Mouse (Mus musculus): ENCODE data around the gene Usp43. TPM values are rescaled to one million over a fixed set of nuclear protein-coding genes. Genes with fewer than 3 reads are reported as not detected.

Usp43 gene
- polyA plus RNA-seq (2012; rRNA removed): 6.1 and 7.6 TPM in 2 replicates

- H3K27ac ChIP-seq (ENCODE audit: insufficient read depth, low read length): peak within 1 kb of the TSS; percentile 60
- H3K4me1 ChIP-seq (ENCODE audit: control insufficient read depth, insufficient read depth, low read length): no peaks in the 10 kb centered on the region
- H3K4me3 ChIP-seq (ENCODE audit: insufficient read depth, low read length): peak within 1 kb of the TSS; percentile 40
- TF ChIP-seq CTCF (IDR thresholded peaks at IDR 0.05; ENCODE audit: extremely low read depth, insufficient read depth, low read length): no peak
- no peak for TF ChIP-seq POLR2A (IDR thresholded peaks at IDR 0.05; ENCODE audit: extremely low read depth, insufficient read depth, low read length)
Observed at GRCm38 (mm10) chr11:67921827-67922754, at the start of gene Usp43. Gene Usp43 (minus strand): TSS chr11:67922153.

GRCm38 (mm10) chr11:67967831-67968230 is 45.9 kb upstream of the Usp43 start:
- Histone ChIP-seq H3K27ac (ENCODE audit: insufficient read depth, low read length) (no peak overlapping the region), H3K4me3 (ENCODE audit: insufficient read depth, low read length) (no peak overlapping the region), H3K4me1 (ENCODE audit: control insufficient read depth, insufficient read depth, low read length) (0 out of 2 replicates have a peak, but pooled peaks cover 1% of the 10 kb centered on the region)
- TF ChIP-seq CTCF (IDR thresholded peaks at IDR 0.05; ENCODE audit: extremely low read depth, insufficient read depth, low read length) (no peak), POLR2A (IDR thresholded peaks at IDR 0.05; ENCODE audit: extremely low read depth, insufficient read depth, low read length) (no peak)

DNA sequence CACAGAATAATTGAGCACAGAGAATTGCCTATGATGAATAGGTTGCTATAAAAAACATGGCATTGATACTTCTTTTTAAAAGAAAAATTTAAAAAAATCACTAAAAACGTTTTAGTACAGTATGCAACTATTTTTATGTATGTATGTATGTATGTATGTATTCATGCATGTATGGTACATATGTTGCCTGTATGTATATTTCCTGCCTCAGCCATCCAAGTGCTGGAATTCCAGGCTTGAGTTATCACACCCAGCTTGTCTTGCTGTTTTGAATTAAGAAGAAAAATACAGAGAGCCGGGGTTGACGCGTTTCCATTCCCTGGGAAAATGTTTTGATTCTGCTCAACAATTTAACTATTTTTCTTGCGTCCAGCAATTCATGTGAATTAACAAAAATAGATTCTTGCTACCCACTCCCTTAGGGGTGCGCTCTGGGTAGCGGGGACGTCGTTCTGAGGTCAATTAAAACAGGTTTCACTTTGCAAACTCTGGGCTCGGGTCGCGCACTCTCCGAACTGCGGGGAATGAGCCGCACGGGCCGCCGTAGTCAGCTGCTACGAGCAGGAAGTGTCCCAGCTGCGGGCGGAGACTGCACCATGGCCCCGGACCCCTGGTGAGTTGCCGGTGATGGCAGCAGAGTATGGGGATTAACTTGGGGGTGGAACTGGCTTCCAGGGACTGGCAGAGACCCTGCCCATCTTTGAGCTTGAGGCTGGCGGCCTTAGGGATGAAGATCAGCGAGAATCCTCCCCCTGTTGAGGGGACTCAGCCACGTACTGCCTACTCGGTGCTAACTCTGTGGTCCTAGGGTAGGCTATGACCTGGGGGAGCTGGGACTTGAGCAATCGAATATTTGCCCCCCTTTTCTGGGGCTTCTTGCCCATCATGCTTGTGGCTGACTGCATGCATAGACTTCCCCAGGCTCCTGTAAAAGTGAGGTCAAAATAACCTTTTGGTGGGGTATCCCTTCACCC is 44.2 kb upstream of the Usp43 start, which contains the start of gene Stx8:
Gene Stx8, plus strand, starts transcription at position 289 of the 974 bp plus-strand sequence.
- H3K27ac ChIP-seq (ENCODE audit: insufficient read depth, low read length): no peak within 1 kb of the TSS
- 0 out of 2 replicates have a peak, but pooled peaks cover 1% of the 10 kb centered on the region for H3K4me1 ChIP-seq (ENCODE audit: control insufficient read depth, insufficient read depth, low read length)
- TF ChIP-seq CTCF (IDR thresholded peaks at IDR 0.05; ENCODE audit: extremely low read depth, insufficient read depth, low read length) (no peak), POLR2A (IDR thresholded peaks at IDR 0.05; ENCODE audit: extremely low read depth, insufficient read depth, low read length) (peak; percentile 54; the same call in 1 of the 2 replicates)
- H3K4me3 ChIP-seq (ENCODE audit: insufficient read depth, low read length): peak within 1 kb of the TSS; percentile 86

GRCm38 (mm10) chr11:67965242-67965883 is 43.4 kb upstream of the Usp43 start, which contains the start of gene Cfap52:
Gene Cfap52 (minus strand): TSS chr11:67965651.
- H3K4me3 ChIP-seq (ENCODE audit: insufficient read depth, low read length): peak within 1 kb of the TSS; percentile 86
- no peak within 1 kb of the TSS for H3K27ac ChIP-seq (ENCODE audit: insufficient read depth, low read length)
- TF ChIP-seq POLR2A (IDR thresholded peaks at IDR 0.05; ENCODE audit: extremely low read depth, insufficient read depth, low read length) (no peak), CTCF (IDR thresholded peaks at IDR 0.05; ENCODE audit: extremely low read depth, insufficient read depth, low read length) (no peak)
- 0 out of 2 replicates have a peak, but pooled peaks cover 1% of the 10 kb centered on the region for H3K4me1 ChIP-seq (ENCODE audit: control insufficient read depth, insufficient read depth, low read length)

DNA sequence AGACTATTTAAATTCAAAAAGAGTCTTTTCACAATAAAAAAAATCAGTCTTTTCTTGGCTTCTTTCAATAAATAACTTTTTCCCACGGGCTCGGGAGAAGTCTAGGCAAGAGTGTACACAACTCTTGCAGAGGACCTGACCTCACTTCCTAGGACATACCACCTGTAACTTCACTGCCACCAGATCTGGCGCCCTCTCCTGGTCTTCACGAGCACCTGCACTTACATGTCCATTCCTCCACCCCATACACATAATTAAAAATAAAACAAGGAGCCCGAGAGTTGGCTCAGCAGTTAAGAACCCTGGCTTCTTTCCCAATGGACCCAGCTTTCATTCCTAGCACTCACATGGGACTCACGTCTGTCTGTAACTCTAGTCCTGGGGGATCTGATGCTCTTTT is 42.2 kb upstream of the Usp43 start:
- TF ChIP-seq POLR2A (IDR thresholded peaks at IDR 0.05; ENCODE audit: extremely low read depth, insufficient read depth, low read length): no peak
- TF ChIP-seq CTCF (IDR thresholded peaks at IDR 0.05; ENCODE audit: extremely low read depth, insufficient read depth, low read length): no peak
- H3K27ac ChIP-seq (ENCODE audit: insufficient read depth, low read length): no peak overlapping the region
- 0 out of 2 replicates have a peak, but pooled peaks cover 1% of the 10 kb centered on the region for H3K4me1 ChIP-seq (ENCODE audit: control insufficient read depth, insufficient read depth, low read length)
- no peak overlapping the region for H3K4me3 ChIP-seq (ENCODE audit: insufficient read depth, low read length)

- Histone ChIP-seq H3K27ac (ENCODE audit: insufficient read depth, low read length) (no peak overlapping the region), H3K4me1 (ENCODE audit: control insufficient read depth, insufficient read depth, low read length) (no peaks in the 10 kb centered on the region), H3K4me3 (ENCODE audit: insufficient read depth, low read length) (no peak overlapping the region)
- TF ChIP-seq CTCF (IDR thresholded peaks at IDR 0.05; ENCODE audit: extremely low read depth, insufficient read depth, low read length): no peak
- no peak for TF ChIP-seq POLR2A (IDR thresholded peaks at IDR 0.05; ENCODE audit: extremely low read depth, insufficient read depth, low read length)
Observed at GRCm38 (mm10) chr11:67954413-67954812, 32.5 kb upstream of the Usp43 start.

GRCm38 (mm10) chr11:67953604-67954003 is 31.7 kb upstream of the Usp43 start:
- Histone ChIP-seq H3K27ac (ENCODE audit: insufficient read depth, low read length) (no peak overlapping the region), H3K4me3 (ENCODE audit: insufficient read depth, low read length) (no peak overlapping the region), H3K4me1 (ENCODE audit: control insufficient read depth, insufficient read depth, low read length) (no peaks in the 10 kb centered on the region)
- TF ChIP-seq POLR2A (IDR thresholded peaks at IDR 0.05; ENCODE audit: extremely low read depth, insufficient read depth, low read length) (no peak), CTCF (IDR thresholded peaks at IDR 0.05; ENCODE audit: extremely low read depth, insufficient read depth, low read length) (no peak)

DNA sequence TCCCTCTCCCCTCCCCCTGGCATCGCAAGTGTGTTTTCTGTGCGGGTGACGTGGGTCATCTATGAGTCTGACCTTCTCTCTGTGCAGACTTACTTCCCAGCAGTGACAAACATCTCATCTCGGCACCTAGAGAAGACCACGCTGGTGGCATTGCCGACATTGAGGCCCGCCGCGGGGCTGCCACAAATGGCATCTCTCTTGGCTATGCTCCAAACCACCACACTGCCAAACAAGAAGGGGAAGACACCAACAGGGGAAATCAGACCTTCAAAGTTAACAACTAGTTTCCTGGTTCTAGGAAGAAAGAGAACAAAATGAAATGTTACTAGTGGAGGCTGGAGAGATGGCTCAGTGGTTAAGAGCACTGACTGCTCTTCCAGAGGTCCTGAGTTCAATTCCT is 27.5 kb upstream of the Usp43 start:
- TF ChIP-seq CTCF (IDR thresholded peaks at IDR 0.05; ENCODE audit: extremely low read depth, insufficient read depth, low read length): no peak
- TF ChIP-seq POLR2A (IDR thresholded peaks at IDR 0.05; ENCODE audit: extremely low read depth, insufficient read depth, low read length): no peak
- no peaks in the 10 kb centered on the region for H3K4me1 ChIP-seq (ENCODE audit: control insufficient read depth, insufficient read depth, low read length)
- H3K4me3 ChIP-seq (ENCODE audit: insufficient read depth, low read length): no peak overlapping the region
- H3K27ac ChIP-seq (ENCODE audit: insufficient read depth, low read length): no peak overlapping the region
